In genomic region chr8:70920049-70920922, GRCm38 (mm10) we compare ENCODE assay signal across 23 mouse cellular contexts. TPM values are rescaled to one million over a fixed set of nuclear protein-coding genes. Genes with fewer than 3 reads are reported as not detected.
DNase-seq lines count a peak whose midpoint lies in the region; ATAC-seq and TF ChIP-seq lines count a peak whose summit lies in the region.
"Had no signal": no experiment of that assay in that cellular context is flagged by ENCODE, and none has a peak within 500 bp of the region (broad histone marks: within the 10 kb centered on the region; RNA-seq: fewer than 3 reads in every experiment).

No protein-coding gene starts in this region.

- peak; percentile 47 for TF ChIP-seq CTCF in heart, adult 2 months (IDR thresholded peaks at IDR 0.05)
- TF ChIP-seq CTCF in kidney, postnatal 0 days (IDR thresholded peaks at IDR 0.05; ENCODE audit: low read depth): peak; percentile 15; the same call in 1 of the 2 replicates
- TF ChIP-seq CTCF in midbrain, postnatal 0 days (IDR thresholded peaks at IDR 0.05): peak; percentile 26; the same call in 1 of the 2 replicates
- peak in 2 of 3 experiments; percentile 32 to 40; a peak in 4 of 6 replicates for TF ChIP-seq CTCF in MEL (IDR thresholded peaks at IDR 0.05 in 2 of 3, conservative IDR thresholded peaks at IDR 0.05 in 1 of 3; ENCODE audit: control insufficient read depth in 1 of 3, insufficient read depth in 1 of 3, low read depth in 2 of 3, low read length in 3 of 3, poor library complexity in 1 of 3, severe bottlenecking in 1 of 3)

- H3K4me1 ChIP-seq in heart, adult 2 months (ENCODE audit: control insufficient read depth, insufficient read depth, low read length): no peaks in the 10 kb centered on the region
- H3K4me1 ChIP-seq in kidney, postnatal 0 days (replicated peaks; ENCODE audit: insufficient read depth, low read length): no peaks in the 10 kb centered on the region
- no peaks in the 10 kb centered on the region for H3K4me1 ChIP-seq in midbrain, postnatal 0 days (ENCODE audit: insufficient read depth, low read length)
- no peaks in the 10 kb centered on the region for H3K4me1 ChIP-seq in midbrain, embryonic 11.5 days (ENCODE audit: control insufficient read depth, insufficient read depth, low read length)
- H3K4me1 ChIP-seq in MEL (ENCODE audit: control insufficient read depth in 1 of 2, insufficient read depth in 2 of 2, low read length in 2 of 2): no peaks in the 10 kb centered on the region
- H3K4me1 ChIP-seq in kidney, embryonic 15.5 days: no peaks in the 10 kb centered on the region
- H3K4me1 ChIP-seq: embryonic facial prominence, embryonic 10.5 days; forebrain, embryonic 13.5 days; liver, embryonic 15.5 days; midbrain, embryonic 13.5 days; neural tube, embryonic 13.5 days had no signal

- ATAC-seq in kidney, postnatal 0 days (replicated peaks; ENCODE audit: low FRiP score, low read depth): no peak
- no peak for ATAC-seq in midbrain, postnatal 0 days (ENCODE audit: low FRiP score)
- ATAC-seq in midbrain, embryonic 11.5 days (ENCODE audit: low FRiP score): no peak
- no peak for ATAC-seq in kidney, embryonic 15.5 days (replicated peaks; ENCODE audit: low FRiP score)
- ATAC-seq: CD4-positive, CD25-positive, alpha-beta regulatory T cell, adult 4 months; forebrain, embryonic 13.5 days; midbrain, embryonic 13.5 days had no signal

- H3K27ac ChIP-seq in heart, adult 2 months: no peak overlapping the region
- no peak overlapping the region for H3K27ac ChIP-seq in kidney, postnatal 0 days
- H3K27ac ChIP-seq in midbrain, postnatal 0 days (ENCODE audit: low read depth, low read length): no peak overlapping the region
- no peak overlapping the region for H3K27ac ChIP-seq in midbrain, embryonic 11.5 days (ENCODE audit: low read depth, low read length)
- no peak overlapping the region for H3K27ac ChIP-seq in MEL (ENCODE audit: control insufficient read depth, low read depth, low read length)
- no peak overlapping the region for H3K27ac ChIP-seq in kidney, embryonic 15.5 days
- H3K27ac ChIP-seq: embryonic facial prominence, embryonic 10.5 days; forebrain, embryonic 13.5 days; hindbrain, embryonic 13.5 days; liver, embryonic 15.5 days; midbrain, embryonic 13.5 days; neural tube, embryonic 13.5 days; stomach, postnatal 0 days had no signal

- no peaks in the 10 kb centered on the region for H3K27me3 ChIP-seq in heart, adult 2 months (ENCODE audit: control insufficient read depth, insufficient read depth, low read length)
- no peaks in the 10 kb centered on the region for H3K27me3 ChIP-seq in kidney, postnatal 0 days (ENCODE audit: insufficient read depth, low read length)
- no peaks in the 10 kb centered on the region for H3K27me3 ChIP-seq in midbrain, postnatal 0 days (ENCODE audit: insufficient read depth, low read length)
- H3K27me3 ChIP-seq in midbrain, embryonic 11.5 days (ENCODE audit: control insufficient read depth, insufficient read depth, low read length): no peaks in the 10 kb centered on the region
- H3K27me3 ChIP-seq in MEL (ENCODE audit: control insufficient read depth in 1 of 2, insufficient read depth in 2 of 2, low read length in 2 of 2): no peaks in the 10 kb centered on the region
- H3K27me3 ChIP-seq in kidney, embryonic 15.5 days: no peaks in the 10 kb centered on the region
- H3K27me3 ChIP-seq: forebrain, embryonic 13.5 days; hindbrain, embryonic 13.5 days; liver, embryonic 15.5 days; midbrain, embryonic 13.5 days; neural tube, embryonic 13.5 days had no signal

- TF ChIP-seq POLR2A in heart, adult 2 months (IDR thresholded peaks at IDR 0.05; ENCODE audit: insufficient read depth, low read depth, low read length): no peak
- no peak for TF ChIP-seq POLR2A in MEL (IDR thresholded peaks at IDR 0.05; ENCODE audit: control insufficient read depth in 1 of 2, insufficient read depth in 1 of 2, low read depth in 1 of 2, low read length in 2 of 2, poor library complexity in 1 of 2)

- DNase-seq in heart, adult 2 months: peak in 1 of 2 experiments; percentile 12
- no peak for DNase-seq in heart, postnatal 14 days
- no peak for DNase-seq in kidney, postnatal 0 days (ENCODE audit: low spot score)
- DNase-seq in kidney, postnatal 36 days: no peak
- DNase-seq in midbrain, postnatal 0 days (ENCODE audit: low spot score): no peak
- no peak for DNase-seq in midbrain, embryonic 11.5 days (ENCODE audit: low spot score, missing footprints)
- DNase-seq in MEL (ENCODE audit: low read depth, low spot score): peak; percentile 41
- DNase-seq: cerebellum, adult 8-10 months; gastrocnemius, postnatal 10 days; layer of hippocampus, postnatal 36 days; right cerebral cortex, adult 18-20 months; thymus, postnatal 25 days had no signal

- intact Hi-C loops in heart, adult 2 months (cut with DNase I): loop anchor here (2.0 kb wide), 1 partner anchor 21 kb away; no protein-coding TSS in a partner anchor
- intact Hi-C loops in heart, postnatal 14 days (cut with DNase I): no loop called here

- H3K9ac ChIP-seq in heart, adult 2 months (ENCODE audit: low read depth, low read length): no peak overlapping the region
- no peak overlapping the region for H3K9ac ChIP-seq in kidney, postnatal 0 days (ENCODE audit: low read depth, low read length)
- no peak overlapping the region for H3K9ac ChIP-seq in midbrain, postnatal 0 days (replicated peaks; ENCODE audit: low read length, poor library complexity, severe bottlenecking)
- H3K9ac ChIP-seq in midbrain, embryonic 11.5 days (ENCODE audit: low read length): no peak overlapping the region
- H3K9ac ChIP-seq in MEL (ENCODE audit: control insufficient read depth, low read depth, low read length, poor library complexity, severe bottlenecking): no peak overlapping the region
- no peak overlapping the region for H3K9ac ChIP-seq in kidney, embryonic 15.5 days
- H3K9ac ChIP-seq: forebrain, embryonic 13.5 days; hindbrain, embryonic 13.5 days; liver, embryonic 15.5 days; midbrain, embryonic 13.5 days; neural tube, embryonic 13.5 days had no signal

- TF ChIP-seq EP300 in heart, adult 2 months (IDR thresholded peaks at IDR 0.05; ENCODE audit: insufficient read depth, low read depth, low read length): no peak
- no peak for TF ChIP-seq EP300 in MEL (IDR thresholded peaks at IDR 0.05; ENCODE audit: low read depth in 1 of 2, low read length in 2 of 2)

- no peak overlapping the region for H3K4me2 ChIP-seq in kidney, postnatal 0 days (ENCODE audit: low read length)
- H3K4me2 ChIP-seq in midbrain, postnatal 0 days (ENCODE audit: low read depth, low read length, poor library complexity, severe bottlenecking): no peak overlapping the region
- H3K4me2 ChIP-seq in midbrain, embryonic 11.5 days: no peak overlapping the region
- no peak overlapping the region for H3K4me2 ChIP-seq in kidney, embryonic 15.5 days
- H3K4me2 ChIP-seq: forebrain, embryonic 13.5 days; hindbrain, embryonic 13.5 days; liver, embryonic 15.5 days; midbrain, embryonic 13.5 days; neural tube, embryonic 13.5 days had no signal

- H3K4me3 ChIP-seq in heart, adult 2 months: no peak overlapping the region
- no peak overlapping the region for H3K4me3 ChIP-seq in kidney, postnatal 0 days (replicated peaks; ENCODE audit: low read depth, low read length)
- no peak overlapping the region for H3K4me3 ChIP-seq in midbrain, postnatal 0 days (ENCODE audit: low read depth, low read length)
- H3K4me3 ChIP-seq in midbrain, embryonic 11.5 days (ENCODE audit: low read depth, low read length): no peak overlapping the region
- H3K4me3 ChIP-seq in MEL (ENCODE audit: control insufficient read depth in 1 of 2, insufficient read depth in 1 of 2, low read depth in 2 of 2, low read length in 2 of 2): no peak overlapping the region
- no peak overlapping the region for H3K4me3 ChIP-seq in kidney, embryonic 15.5 days (replicated peaks)
- H3K4me3 ChIP-seq: embryonic facial prominence, embryonic 10.5 days; forebrain, embryonic 13.5 days; hindbrain, embryonic 13.5 days; liver, embryonic 15.5 days; midbrain, embryonic 13.5 days; neural tube, embryonic 13.5 days had no signal

- WGBS in heart, adult 2 months: 79% methylated on average over 9 of the region's 9 CpGs
- 83% methylated on average over 9 of the region's 9 CpGs for WGBS in kidney, postnatal 0 days
- 88% methylated on average over 9 of the region's 9 CpGs for WGBS in midbrain, postnatal 0 days
- 87% methylated on average over 9 of the region's 9 CpGs for WGBS in midbrain, embryonic 11.5 days
- 89% methylated on average over 9 of the region's 9 CpGs for WGBS in kidney, embryonic 15.5 days

- peaks cover 2% of the 10 kb centered on the region for H3K79me2 ChIP-seq in heart, adult 2 months (replicated peaks; ENCODE audit: control insufficient read depth, insufficient read depth, low read length)
- no peaks in the 10 kb centered on the region for H3K79me2 ChIP-seq in MEL (ENCODE audit: control insufficient read depth, insufficient read depth, low read length, poor library complexity)

- no peaks in the 10 kb centered on the region for H3K36me3 ChIP-seq in heart, adult 2 months (ENCODE audit: control insufficient read depth, insufficient read depth, low read length)
- H3K36me3 ChIP-seq in kidney, postnatal 0 days (ENCODE audit: insufficient read depth, low read length): peaks cover 31% of the 10 kb centered on the region
- peaks cover 40% of the 10 kb centered on the region for H3K36me3 ChIP-seq in midbrain, postnatal 0 days (ENCODE audit: insufficient read depth, low read length)
- peaks cover 7% of the 10 kb centered on the region for H3K36me3 ChIP-seq in midbrain, embryonic 11.5 days (ENCODE audit: control insufficient read depth, insufficient read depth, low read length)
- H3K36me3 ChIP-seq in MEL (ENCODE audit: control insufficient read depth in 1 of 2, insufficient read depth in 2 of 2, low read length in 2 of 2): no peaks in the 10 kb centered on the region; a peak in 1 of 4 replicates
- H3K36me3 ChIP-seq in kidney, embryonic 15.5 days: peaks cover 62% of the 10 kb centered on the region

- H3K9me3 ChIP-seq in kidney, postnatal 0 days (replicated peaks; ENCODE audit: low read length): no peaks in the 10 kb centered on the region
- no peaks in the 10 kb centered on the region for H3K9me3 ChIP-seq in midbrain, postnatal 0 days (ENCODE audit: low read length)
- no peaks in the 10 kb centered on the region for H3K9me3 ChIP-seq in midbrain, embryonic 11.5 days (ENCODE audit: control insufficient read depth, low read length)
- no peaks in the 10 kb centered on the region for H3K9me3 ChIP-seq in MEL (replicated peaks; ENCODE audit: insufficient read depth, low read length)
- H3K9me3 ChIP-seq in kidney, embryonic 15.5 days (replicated peaks): no peaks in the 10 kb centered on the region
- H3K9me3 ChIP-seq: embryonic facial prominence, embryonic 10.5 days; forebrain, embryonic 13.5 days; G1E; hindbrain, embryonic 13.5 days; liver, embryonic 15.5 days; midbrain, embryonic 13.5 days; neural tube, embryonic 13.5 days had no signal

- peak; percentile 3; the same call in 1 of the 2 replicates for TF ChIP-seq RAD21 in MEL (IDR thresholded peaks at IDR 0.05; ENCODE audit: low read depth, low read length)

RNA-seq across cellular contexts. Expression of gene Map1s, which starts 14.6 kb away (rescaled TPM):
- total RNA-seq in heart, adult 2 months (2021): 10 to 100 TPM; 17.8 to 21.3 TPM
- polyA plus RNA-seq in heart, adult 2 months (2012; rRNA removed): 12.0 and 20.2 TPM in 2 replicates
- total RNA-seq in heart, postnatal 14 days (2021): 10 to 100 TPM; 20.5 to 24.8 TPM
- polyA plus RNA-seq in kidney, postnatal 0 days (2015; fragmentation: Nextera tagmentation; extraction: Ambion mirVana): 32.5 and 34.1 TPM in 2 replicates
- total RNA-seq in midbrain, postnatal 0 days (2014; rRNA removed): 87.7 and 93.7 TPM in 2 replicates
- 59.1 and 59.8 TPM in 2 replicates for polyA plus RNA-seq in midbrain, postnatal 0 days (2015; fragmentation: Nextera tagmentation; extraction: Ambion mirVana)
- polyA plus RNA-seq in midbrain, embryonic 11.5 days (2014; fragmentation: Nextera tagmentation; extraction: Ambion mirVana): 31.2 and 35.4 TPM in 2 replicates
- total RNA-seq in MEL (2012; rRNA removed): 41.0 and 53.3 TPM in 2 replicates
- 10 to 100 TPM in 1 of 2 experiments, not detected in 1; 51.0 TPM for polyA plus RNA-seq in MEL (2012; ENCODE audit: insufficient read depth in 1 of 2, insufficient read length in 2 of 2, low read depth in 1 of 2, low replicate concordance in 2 of 2, missing spikeins in 1 of 2)
- polyA plus RNA-seq in kidney, embryonic 15.5 days (2015; fragmentation: Nextera tagmentation; extraction: Ambion mirVana): 49.7 and 58.9 TPM in 2 replicates

RNA-seq across cellular contexts. Expression of gene Rpl18a, which starts 23.1 kb away (rescaled TPM):
- 1,000 to 10,000 TPM in 1 of 2 experiments, 100 to 1,000 TPM in 1; 909 to 1,075 TPM for total RNA-seq in heart, adult 2 months (2021)
- 1,802 and 2,387 TPM in 2 replicates for polyA plus RNA-seq in heart, adult 2 months (2012; rRNA removed)
- 100 to 1,000 TPM; 901 to 988 TPM for total RNA-seq in heart, postnatal 14 days (2021)
- 5,183 and 5,941 TPM in 2 replicates for polyA plus RNA-seq in kidney, postnatal 0 days (2015; fragmentation: Nextera tagmentation; extraction: Ambion mirVana)
- 1,447 and 1,819 TPM in 2 replicates for total RNA-seq in midbrain, postnatal 0 days (2014; rRNA removed)
- polyA plus RNA-seq in midbrain, postnatal 0 days (2015; fragmentation: Nextera tagmentation; extraction: Ambion mirVana): 2,274 and 2,285 TPM in 2 replicates
- 2,833 and 3,086 TPM in 2 replicates for polyA plus RNA-seq in midbrain, embryonic 11.5 days (2014; fragmentation: Nextera tagmentation; extraction: Ambion mirVana)
- total RNA-seq in MEL (2012; rRNA removed): 4,999 and 5,671 TPM in 2 replicates
- polyA plus RNA-seq in MEL (2012; ENCODE audit: insufficient read depth in 1 of 2, insufficient read length in 2 of 2, low read depth in 1 of 2, low replicate concordance in 2 of 2, missing spikeins in 1 of 2): 1,000 to 10,000 TPM in 1 of 2 experiments, not detected in 1; 5,399 TPM
- polyA plus RNA-seq in kidney, embryonic 15.5 days (2015; fragmentation: Nextera tagmentation; extraction: Ambion mirVana): 4,326 and 4,329 TPM in 2 replicates

RNA-seq across cellular contexts. Expression of gene Slc5a5, which starts 27.7 kb away (rescaled TPM):
- not detected for total RNA-seq in heart, adult 2 months (2021)
- polyA plus RNA-seq in heart, adult 2 months (2012; rRNA removed): 0.18 TPM in 2 replicates
- total RNA-seq in heart, postnatal 14 days (2021): under 1 TPM in 1 of 2 experiments, not detected in 1; 0.07 TPM
- polyA plus RNA-seq in kidney, postnatal 0 days (2015; fragmentation: Nextera tagmentation; extraction: Ambion mirVana): 0.09 and 0.11 TPM in 2 replicates
- total RNA-seq in midbrain, postnatal 0 days (2014; rRNA removed): 1.2 and 2.1 TPM in 2 replicates
- polyA plus RNA-seq in midbrain, postnatal 0 days (2015; fragmentation: Nextera tagmentation; extraction: Ambion mirVana): 3.7 and 4.1 TPM in 2 replicates
- polyA plus RNA-seq in midbrain, embryonic 11.5 days (2014; fragmentation: Nextera tagmentation; extraction: Ambion mirVana): 0.61 and 0.77 TPM in 2 replicates
- 0.12 and 0.13 TPM in 2 replicates for total RNA-seq in MEL (2012; rRNA removed)
- polyA plus RNA-seq in MEL (2012; ENCODE audit: insufficient read depth in 1 of 2, insufficient read length in 2 of 2, low read depth in 1 of 2, low replicate concordance in 2 of 2, missing spikeins in 1 of 2): under 1 TPM in 1 of 2 experiments, not detected in 1; 0.36 TPM
- 0.06 and 0.25 TPM in 2 replicates for polyA plus RNA-seq in kidney, embryonic 15.5 days (2015; fragmentation: Nextera tagmentation; extraction: Ambion mirVana)
- total RNA-seq: G1E had no signal
- polyA plus RNA-seq: CD4-positive, CD25-positive, alpha-beta regulatory T cell, adult 4 months; heart, embryonic 14.5 days; liver, embryonic 15.5 days had no signal

RNA-seq across cellular contexts. Expression of gene Ccdc124, which starts 46.6 kb away (rescaled TPM):
- 10 to 100 TPM; 44.6 to 49.1 TPM for total RNA-seq in heart, adult 2 months (2021)
- 26.8 and 40.7 TPM in 2 replicates for polyA plus RNA-seq in heart, adult 2 months (2012; rRNA removed)
- 10 to 100 TPM; 38.8 to 40.1 TPM for total RNA-seq in heart, postnatal 14 days (2021)
- 87.2 and 90.3 TPM in 2 replicates for polyA plus RNA-seq in kidney, postnatal 0 days (2015; fragmentation: Nextera tagmentation; extraction: Ambion mirVana)
- total RNA-seq in midbrain, postnatal 0 days (2014; rRNA removed): 44.3 and 48.6 TPM in 2 replicates
- 159 and 163 TPM in 2 replicates for polyA plus RNA-seq in midbrain, postnatal 0 days (2015; fragmentation: Nextera tagmentation; extraction: Ambion mirVana)
- polyA plus RNA-seq in midbrain, embryonic 11.5 days (2014; fragmentation: Nextera tagmentation; extraction: Ambion mirVana): 161 and 166 TPM in 2 replicates
- 47.5 and 47.6 TPM in 2 replicates for total RNA-seq in MEL (2012; rRNA removed)
- polyA plus RNA-seq in MEL (2012; ENCODE audit: insufficient read depth in 1 of 2, insufficient read length in 2 of 2, low read depth in 1 of 2, low replicate concordance in 2 of 2, missing spikeins in 1 of 2): 10 to 100 TPM in 1 of 2 experiments, not detected in 1; 87.1 TPM
- polyA plus RNA-seq in kidney, embryonic 15.5 days (2015; fragmentation: Nextera tagmentation; extraction: Ambion mirVana): 115 and 123 TPM in 2 replicates

RNA-seq across cellular contexts. Expression of gene Kcnn1, which starts 57.2 kb away (rescaled TPM):
- total RNA-seq in heart, adult 2 months (2021): 10 to 100 TPM; 12.6 to 14.7 TPM
- 21.5 and 29.0 TPM in 2 replicates for polyA plus RNA-seq in heart, adult 2 months (2012; rRNA removed)
- total RNA-seq in heart, postnatal 14 days (2021): 1 to 10 TPM; 3.8 to 4.0 TPM
- polyA plus RNA-seq in kidney, postnatal 0 days (2015; fragmentation: Nextera tagmentation; extraction: Ambion mirVana): 4.2 and 5.5 TPM in 2 replicates
- 32.5 and 32.8 TPM in 2 replicates for total RNA-seq in midbrain, postnatal 0 days (2014; rRNA removed)
- polyA plus RNA-seq in midbrain, postnatal 0 days (2015; fragmentation: Nextera tagmentation; extraction: Ambion mirVana): 10.0 and 10.3 TPM in 2 replicates
- polyA plus RNA-seq in midbrain, embryonic 11.5 days (2014; fragmentation: Nextera tagmentation; extraction: Ambion mirVana): 10.9 and 12.4 TPM in 2 replicates
- 7.3 and 8.9 TPM in 2 replicates for total RNA-seq in MEL (2012; rRNA removed)
- 10 to 100 TPM in 1 of 2 experiments, not detected in 1; 10.7 TPM for polyA plus RNA-seq in MEL (2012; ENCODE audit: insufficient read depth in 1 of 2, insufficient read length in 2 of 2, low read depth in 1 of 2, low replicate concordance in 2 of 2, missing spikeins in 1 of 2)
- 2.6 and 2.9 TPM in 2 replicates for polyA plus RNA-seq in kidney, embryonic 15.5 days (2015; fragmentation: Nextera tagmentation; extraction: Ambion mirVana)
- polyA plus RNA-seq: CD4-positive, CD25-positive, alpha-beta regulatory T cell, adult 4 months had no signal
